Mouse (Mus musculus): ENCODE data around the gene 1700013H16Rik.
"Not testable (repeated sequence)": the region's sequence is repeated elsewhere in the genome, so short reads cannot be mapped to it uniquely, and the experiment has no call there.

The 1700013H16Rik gene

DNA sequence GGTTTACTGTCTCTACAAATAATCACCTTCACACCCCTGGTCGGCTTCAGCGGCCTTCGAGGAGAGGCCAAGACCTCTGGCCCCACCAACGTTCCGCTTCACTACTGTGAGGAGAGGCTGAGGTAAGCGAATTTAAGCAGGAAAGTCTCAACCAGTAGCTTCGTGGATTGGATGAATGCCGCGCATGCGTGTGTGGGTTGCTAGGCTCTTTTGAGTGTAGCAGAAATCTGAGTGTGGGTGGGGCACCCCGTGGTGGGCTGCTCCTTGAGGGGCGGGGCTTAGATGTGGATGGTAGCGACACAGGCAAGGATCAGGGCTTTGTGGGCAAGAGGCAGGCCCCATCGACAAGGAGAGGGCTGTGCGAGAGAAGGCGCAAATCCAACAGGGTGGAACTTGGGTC is at the start of gene 1700013H16Rik:
Gene 1700013H16Rik (minus strand): TSS at position 96 of the 400 bp plus-strand sequence.
- no peak for DNase-seq

DNA sequence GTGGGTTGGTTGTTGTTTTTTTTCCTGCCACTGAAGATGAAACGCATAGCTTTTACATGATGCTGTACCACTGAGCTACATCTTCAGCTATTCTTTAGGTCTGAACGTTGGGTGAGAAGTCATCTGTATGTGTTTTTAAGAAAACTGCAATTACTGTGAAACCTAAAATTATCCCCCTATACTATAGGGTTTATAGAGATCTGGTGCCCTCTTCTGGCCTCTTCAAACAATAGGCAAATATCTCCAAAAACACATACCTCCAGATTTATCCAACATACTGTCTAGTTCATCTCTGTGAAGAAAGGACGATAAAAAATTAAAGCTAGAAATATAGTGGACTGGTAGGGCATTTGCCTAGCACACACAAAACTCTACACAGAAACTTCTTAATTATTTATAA is 41.4 kb upstream of the 1700013H16Rik start:
- DNase-seq: no peak

DNA sequence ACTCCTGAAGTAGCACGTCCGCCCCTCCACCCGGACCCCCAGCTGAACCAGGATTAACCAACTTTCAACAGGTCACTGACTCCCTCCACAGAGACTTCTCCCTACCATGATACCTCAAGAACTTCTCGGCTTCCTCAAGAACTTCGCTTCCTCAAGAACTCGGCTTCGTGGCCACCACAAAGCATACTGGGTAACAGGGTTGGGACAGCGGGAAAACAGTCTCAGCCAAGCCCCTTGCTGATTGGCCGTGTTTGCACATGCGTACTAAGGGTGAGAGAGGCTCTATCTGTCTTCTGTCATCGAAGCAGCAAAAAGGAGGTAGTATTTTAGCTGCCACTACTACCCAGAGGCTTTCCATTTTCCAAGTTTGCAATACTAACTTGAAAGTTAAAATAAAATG is 39.9 kb upstream of the 1700013H16Rik start, which contains the start of gene Xlr:
Gene Xlr (minus strand): TSS at position 188 of the 400 bp plus-strand sequence.
- DNase-seq: not testable (repeated sequence)

DNA sequence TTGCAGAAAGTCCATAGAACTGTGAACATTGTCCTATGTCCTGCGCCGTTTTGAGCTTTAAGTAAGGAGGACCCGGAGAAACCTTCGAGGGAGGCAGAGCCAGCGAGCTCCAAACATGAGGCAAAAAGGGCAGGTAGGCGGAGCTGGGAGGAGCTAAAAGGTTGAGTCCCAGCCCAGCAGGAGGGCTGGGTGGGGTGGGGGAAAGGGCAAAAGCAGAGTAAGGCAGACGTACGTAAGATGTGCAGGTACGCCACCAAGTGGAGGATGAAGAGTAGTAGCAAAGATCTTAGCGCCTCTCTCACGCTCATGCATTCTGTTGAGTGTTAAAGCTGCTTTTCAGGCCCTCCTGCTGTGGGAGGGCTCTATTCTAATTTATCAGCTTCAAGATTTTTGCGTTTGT is 18.6 kb upstream of the 1700013H16Rik start, which contains the start of gene Zfp36l3:
Gene Zfp36l3 (minus strand): TSS at position 119 of the 400 bp plus-strand sequence.
- no peak for DNase-seq

DNA sequence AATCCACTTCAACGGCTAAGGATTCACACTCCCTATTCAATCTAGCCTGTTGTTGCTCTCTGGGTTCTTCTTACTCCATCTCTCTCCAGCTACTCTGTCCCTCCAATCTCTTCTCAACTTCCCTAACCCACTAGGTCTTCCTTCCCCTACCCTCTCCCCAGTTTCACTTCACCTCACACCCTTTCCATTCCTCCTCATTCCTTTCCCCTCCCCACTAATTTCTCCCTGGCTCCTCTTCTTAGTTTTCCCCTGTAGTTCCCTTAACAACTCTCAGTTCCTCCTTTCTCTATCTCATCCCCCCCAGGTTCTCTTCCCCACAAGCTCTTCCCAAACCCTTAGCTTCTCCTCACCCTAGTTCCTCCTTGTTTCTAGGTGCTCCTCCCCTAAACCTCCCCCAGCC is 4.8 kb downstream of the 1700013H16Rik start:
- DNase-seq: no peak

DNA sequence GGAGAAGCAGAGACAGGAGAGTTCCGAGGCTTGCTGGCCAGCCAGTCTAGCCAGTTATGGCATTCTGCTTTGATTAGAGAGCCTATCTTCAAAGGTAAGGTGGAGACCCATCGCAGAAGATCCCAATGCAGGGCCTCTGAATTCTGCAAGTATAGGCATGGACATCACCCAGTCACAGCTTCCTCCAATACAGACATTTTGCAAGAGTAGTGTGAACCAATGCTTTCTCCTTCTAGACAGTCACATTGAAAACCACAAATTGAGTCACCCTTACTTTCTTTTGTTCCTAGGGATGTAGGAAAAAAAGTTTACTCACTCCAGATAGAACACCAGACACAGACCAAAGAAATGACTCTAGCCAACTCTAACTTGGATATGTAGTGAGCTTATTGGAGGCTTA is 28.7 kb downstream of the 1700013H16Rik start:
- DNase-seq: no peak

DNA sequence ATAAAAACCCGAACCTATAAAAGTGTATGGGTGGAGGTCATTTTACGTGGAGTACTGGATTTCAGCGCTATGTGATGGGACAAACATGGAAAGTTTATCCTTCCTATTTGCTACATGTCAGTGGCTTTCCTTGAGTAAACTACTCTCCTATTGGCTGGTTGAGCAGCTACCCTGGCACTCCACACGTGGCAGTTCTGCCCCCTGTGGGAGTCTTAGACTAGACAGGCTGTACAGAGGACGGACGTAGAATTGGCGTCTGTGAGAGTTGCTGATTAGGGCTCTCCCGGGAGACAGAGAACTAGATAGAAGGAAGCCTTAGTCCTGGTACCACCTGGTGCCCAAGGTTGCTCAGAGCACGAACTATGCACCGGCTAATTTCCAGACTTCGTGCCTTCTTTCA is 33.0 kb downstream of the 1700013H16Rik start, which contains the start of gene 4930502E18Rik:
Gene 4930502E18Rik (plus strand): TSS at position 231 of the 400 bp plus-strand sequence.
- no peak for DNase-seq

DNA sequence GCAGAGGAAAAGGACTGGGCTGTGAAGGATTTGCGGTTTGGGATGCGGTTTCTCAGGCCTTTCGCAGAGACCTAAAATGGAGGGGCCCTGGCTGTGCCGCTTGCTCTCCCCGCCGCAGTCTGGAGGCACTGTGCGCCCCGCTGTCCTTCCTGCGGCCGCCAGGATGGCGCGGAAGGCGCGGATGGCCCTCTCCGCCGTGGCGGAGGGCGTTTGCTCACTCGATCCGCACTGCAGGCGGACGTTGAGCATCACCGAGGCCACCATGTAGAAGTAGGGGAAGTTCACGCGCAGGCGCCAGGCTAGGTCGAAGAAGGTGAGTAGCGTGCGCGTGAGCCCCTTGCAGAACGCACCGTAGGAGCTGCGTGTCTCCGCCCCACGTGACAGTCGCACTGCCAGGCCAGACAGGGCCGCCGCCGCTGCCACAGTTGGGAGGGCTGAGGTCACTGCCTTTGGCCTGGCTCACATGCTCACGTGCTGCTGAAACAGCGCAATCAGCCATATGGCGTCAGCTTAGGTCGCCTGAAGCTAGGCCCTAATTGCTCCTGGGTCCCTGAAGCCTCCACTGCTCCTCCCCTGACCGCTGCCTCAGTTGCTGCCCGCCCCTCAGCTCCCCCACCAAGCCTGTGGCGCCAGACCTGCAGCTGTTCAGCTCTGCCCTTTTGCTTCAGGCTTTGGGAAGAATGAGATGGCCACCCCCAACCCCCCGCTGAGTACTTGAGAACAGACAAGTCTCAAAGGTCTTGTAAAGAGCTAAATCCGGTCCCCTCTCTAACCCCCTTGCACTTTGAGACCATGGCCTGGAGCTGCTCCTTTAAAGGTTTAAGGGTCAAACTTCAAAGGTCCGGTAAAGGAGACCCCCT is 41.1 kb downstream of the 1700013H16Rik start:
- peak; percentile 5 for DNase-seq

DNA sequence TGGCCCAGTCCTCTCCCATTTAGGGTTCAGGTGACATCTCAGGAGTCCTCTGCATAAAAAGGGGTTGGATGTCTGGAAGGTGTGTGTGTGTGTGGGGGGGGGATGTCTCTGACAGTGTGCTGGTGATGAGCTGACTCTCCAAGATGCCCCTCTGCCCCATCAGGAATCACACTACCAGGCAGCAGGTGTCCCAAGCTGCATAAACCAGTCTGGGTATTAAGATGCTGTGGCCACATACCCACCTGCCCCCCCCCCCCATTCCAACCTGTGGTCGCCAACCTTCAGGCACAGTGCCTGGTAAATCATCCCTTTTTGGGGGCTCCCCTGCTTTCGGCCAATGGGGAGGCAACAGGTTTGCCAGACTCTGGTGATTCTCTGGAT is 41.7 kb downstream of the 1700013H16Rik start:
- DNase-seq: no peak

DNA sequence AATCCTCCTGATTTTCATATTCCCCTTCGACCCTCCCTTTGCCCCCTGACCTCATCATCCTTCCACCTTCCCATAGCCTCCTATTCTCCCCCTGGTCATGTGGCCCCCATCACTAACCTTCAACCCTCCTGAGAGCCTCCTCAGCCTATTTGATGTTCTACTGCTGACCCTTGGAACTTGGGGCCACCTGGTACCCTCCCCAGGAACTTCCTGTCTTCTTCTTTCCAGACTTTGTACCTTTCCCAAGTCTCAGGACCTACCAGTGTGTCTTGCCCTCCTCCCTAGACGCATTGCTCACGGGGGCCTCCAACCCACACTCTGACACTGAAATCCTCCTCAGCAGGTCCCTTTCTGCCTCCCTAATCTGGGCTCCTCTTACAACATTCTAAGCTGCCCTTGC is 55.0 kb downstream of the 1700013H16Rik start:
- DNase-seq: no peak

DNA sequence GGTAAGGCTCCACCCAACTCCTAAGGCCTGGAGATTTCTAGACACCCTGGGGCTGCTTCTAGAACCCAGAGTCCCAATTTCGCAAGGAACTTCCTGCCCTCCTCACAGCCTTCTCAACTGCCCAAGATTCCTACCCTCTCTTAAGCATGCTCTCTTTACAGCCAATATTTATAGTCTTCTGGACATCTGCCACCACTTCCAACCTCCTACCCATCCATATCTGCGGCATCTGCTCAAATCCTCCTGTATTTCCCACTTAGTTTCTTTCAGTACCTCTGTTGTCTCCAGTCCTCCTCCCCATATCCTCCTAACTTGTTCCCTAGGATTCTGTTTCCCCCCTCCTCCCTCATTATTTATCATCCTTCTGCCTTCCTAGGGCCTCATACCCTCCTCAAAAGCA is 58.4 kb downstream of the 1700013H16Rik start:
- DNase-seq: no peak

DNA sequence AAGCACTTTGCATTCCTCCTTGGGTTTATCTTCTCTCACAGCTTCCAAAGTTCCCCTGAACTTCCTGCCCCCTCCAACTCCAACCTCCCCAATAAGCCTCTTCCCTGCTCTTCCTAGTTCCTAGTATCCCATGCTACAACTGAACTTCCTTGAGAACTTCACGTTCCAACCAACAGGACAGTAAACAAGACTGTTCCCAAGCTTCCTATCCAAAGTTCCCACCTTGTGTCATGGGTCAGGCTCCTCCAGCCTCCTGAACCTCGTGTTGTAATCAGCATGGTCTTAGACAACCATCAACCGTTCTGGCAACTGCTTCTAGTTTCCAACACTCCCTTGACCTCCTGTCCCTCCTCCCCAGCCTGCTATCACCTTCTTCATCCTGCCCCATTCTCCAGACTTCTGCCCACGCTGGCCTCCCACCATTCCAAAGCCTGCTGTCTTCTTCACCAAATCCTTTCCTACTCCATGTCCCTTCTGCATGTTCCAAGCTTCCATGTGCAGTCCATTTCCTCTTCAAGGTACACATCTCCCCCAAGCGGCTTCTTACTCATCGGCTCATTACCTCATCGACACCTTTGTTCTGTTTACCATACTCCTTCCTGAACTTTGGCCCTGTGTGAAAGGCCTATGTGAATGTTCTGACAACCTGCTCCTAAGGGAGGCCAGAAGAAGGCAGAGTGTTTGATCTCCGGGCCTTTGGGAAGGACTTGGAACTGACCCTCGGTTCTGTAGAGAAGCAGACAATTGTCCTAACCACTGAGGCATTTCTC is 63.4 kb downstream of the 1700013H16Rik start:
- no peak for DNase-seq

DNA sequence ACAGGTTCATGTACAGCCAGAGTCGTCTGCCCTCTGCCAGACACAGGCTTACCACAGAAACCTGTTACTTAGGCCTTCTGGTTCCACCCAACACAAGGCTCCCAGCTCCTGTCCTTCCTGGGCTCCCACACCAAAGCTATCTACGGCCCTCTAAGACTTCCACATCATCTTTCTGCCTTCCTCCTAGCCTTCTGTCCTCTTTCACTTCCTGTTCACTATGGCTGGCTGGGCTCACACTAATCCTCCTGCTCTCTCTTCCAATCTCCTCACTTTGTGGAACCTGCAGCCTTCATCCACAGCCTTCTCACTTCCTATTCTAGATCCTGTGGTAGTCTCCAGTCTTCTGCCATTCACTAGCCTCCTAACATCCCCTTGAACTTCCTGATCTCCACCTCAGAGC is 64.5 kb downstream of the 1700013H16Rik start:
- DNase-seq: no peak

Measured in right cerebral cortex, postnatal 14 days (tissue).